In genomic region chr11:5995989-5996388, GRCm38 (mm10) we compare ENCODE assay signal across 9 mouse cellular contexts. TPM values are rescaled to one million over a fixed set of nuclear protein-coding genes. Genes with fewer than 3 reads are reported as not detected.
DNase-seq lines count a peak whose midpoint lies in the region; ATAC-seq and TF ChIP-seq lines count a peak whose summit lies in the region.
"Had no signal": no experiment of that assay in that cellular context is flagged by ENCODE, and none has a peak within 500 bp of the region (broad histone marks: within the 10 kb centered on the region; RNA-seq: fewer than 3 reads in every experiment).

No protein-coding gene starts in this region.

- TF ChIP-seq CTCF in CH12.LX (conservative IDR thresholded peaks at IDR 0.05 in 1 of 2, IDR thresholded peaks at IDR 0.05 in 1 of 2; ENCODE audit: low read depth in 2 of 2, low read length in 2 of 2): peak; percentile 90 to 99
- peak; percentile 88 for TF ChIP-seq CTCF in bone marrow macrophage, adult 2 months (IDR thresholded peaks at IDR 0.05; ENCODE audit: low read depth, low read length)

- WGBS in forebrain, embryonic 11.5 days: 18% methylated on average over 8 of the region's 8 CpGs

- H3K36me3 ChIP-seq in CH12.LX (replicated peaks in 1 of 2; ENCODE audit: control insufficient read depth in 1 of 2, insufficient read depth in 1 of 2, low read length in 1 of 2): peaks cover 0 to 2% of the 10 kb centered on the region in 2 experiments
- H3K36me3 ChIP-seq in forebrain, embryonic 11.5 days (ENCODE audit: control insufficient read depth, insufficient read depth, low read length): no peaks in the 10 kb centered on the region
- H3K36me3 ChIP-seq: heart, embryonic 13.5 days had no signal

- H3K27ac ChIP-seq in CH12.LX (ENCODE audit: insufficient read depth, low read depth): no peak overlapping the region
- no peak overlapping the region for H3K27ac ChIP-seq in bone marrow macrophage, adult 2 months (ENCODE audit: insufficient read depth, low read depth, low read length)
- no peak overlapping the region for H3K27ac ChIP-seq in forebrain, embryonic 11.5 days (ENCODE audit: low read depth, low read length)
- H3K27ac ChIP-seq: heart, embryonic 13.5 days had no signal

- in situ Hi-C loops in CH12.LX (cut with MboI; ENCODE audit: low pct_ligation_motif_present, low pct_unique_long_range_greater_than_20kb, low sequenced_read_pairs): loop anchor here (5.0 kb wide), 2 partner anchors 201 to 271 kb away; partner anchors contain the start of gene Ddx56

- no peak for TF ChIP-seq POLR2A in CH12.LX (IDR thresholded peaks at IDR 0.05; ENCODE audit: low read depth, low read length)
- no peak for TF ChIP-seq POLR2A in bone marrow macrophage, adult 2 months (IDR thresholded peaks at IDR 0.05; ENCODE audit: borderline replicate concordance, low read depth, low read length)

- H3K9me3 ChIP-seq in CH12.LX (replicated peaks; ENCODE audit: low read length): no peaks in the 10 kb centered on the region
- no peaks in the 10 kb centered on the region for H3K9me3 ChIP-seq in forebrain, embryonic 11.5 days (ENCODE audit: control insufficient read depth, low read length)
- H3K9me3 ChIP-seq: heart, embryonic 13.5 days had no signal

- no peak overlapping the region for H3K9ac ChIP-seq in CH12.LX (ENCODE audit: insufficient read depth, low read depth)
- H3K9ac ChIP-seq in forebrain, embryonic 11.5 days (ENCODE audit: low read length): no peak overlapping the region
- H3K9ac ChIP-seq: heart, embryonic 13.5 days had no signal

- TF ChIP-seq RAD21 in CH12.LX (IDR thresholded peaks at IDR 0.05; ENCODE audit: low read depth, low read length): peak; percentile 100

- dilution Hi-C loops in CH12.LX (cut with MboI; ENCODE audit: extremely low pct_ligation_motif_present, extremely low pct_unique_long_range_greater_than_20kb, low sequenced_read_pairs): no loop called here

- no peaks in the 10 kb centered on the region for H3K27me3 ChIP-seq in CH12.LX (replicated peaks)
- no peaks in the 10 kb centered on the region for H3K27me3 ChIP-seq in forebrain, embryonic 11.5 days (ENCODE audit: control insufficient read depth, insufficient read depth, low read length)

- no peak for TF ChIP-seq EP300 in CH12.LX (IDR thresholded peaks at IDR 0.05; ENCODE audit: low read length)

- peak; percentile 91 for DNase-seq in CH12.LX (ENCODE audit: extremely low read depth)
- peak; percentile 84 for DNase-seq in forebrain, embryonic 11.5 days (ENCODE audit: low spot score)
- DNase-seq in layer of hippocampus, adult 9-11 months: peak; percentile 75
- peak; percentile 84 for DNase-seq in lung, postnatal 25 days (ENCODE audit: low spot score)
- peak; percentile 65 for DNase-seq in retina, postnatal 7 days (ENCODE audit: low read depth, low spot score)
- peak; percentile 78 for DNase-seq in urinary bladder, adult 2 months (ENCODE audit: low spot score)

- H3K4me1 ChIP-seq in CH12.LX (ENCODE audit: control insufficient read depth in 1 of 2, insufficient read depth in 2 of 2): peaks cover 30 to 31% of the 10 kb centered on the region in 2 experiments
- H3K4me1 ChIP-seq in bone marrow macrophage, adult 2 months (ENCODE audit: control insufficient read depth, insufficient read depth, low read length): peaks cover 16% of the 10 kb centered on the region
- peaks cover 7% of the 10 kb centered on the region for H3K4me1 ChIP-seq in forebrain, embryonic 11.5 days (replicated peaks; ENCODE audit: control insufficient read depth, insufficient read depth, low read length)

- H3K79me2 ChIP-seq in CH12.LX (replicated peaks; ENCODE audit: control insufficient read depth, extremely low read depth, insufficient read depth, poor library complexity, severe bottlenecking): no peaks in the 10 kb centered on the region

- peak; percentile 70 for ATAC-seq in forebrain, embryonic 11.5 days (replicated peaks; ENCODE audit: low FRiP score)
- ATAC-seq in hematopoietic stem cell, adult 5-6 weeks (replicated peaks in 1 of 2; ENCODE audit: insufficient read depth in 1 of 2, low FRiP score in 2 of 2, low TSS enrichment in 1 of 2, low read depth in 1 of 2, poor library complexity in 2 of 2, severe bottlenecking in 2 of 2): peak; percentile 55 to 65

- H3K4me2 ChIP-seq in CH12.LX (ENCODE audit: insufficient read depth, low read depth, poor library complexity, severe bottlenecking): no peak overlapping the region
- H3K4me2 ChIP-seq in forebrain, embryonic 11.5 days (ENCODE audit: low read depth, low read length, severe bottlenecking): no peak overlapping the region
- H3K4me2 ChIP-seq: heart, embryonic 13.5 days had no signal

- no peak overlapping the region for H3K4me3 ChIP-seq in CH12.LX (replicated peaks in 1 of 3; ENCODE audit: low read depth in 2 of 3, low read length in 2 of 3, poor library complexity in 1 of 3)
- no peak overlapping the region for H3K4me3 ChIP-seq in bone marrow macrophage, adult 2 months (ENCODE audit: insufficient read depth, low read length)
- no peak overlapping the region for H3K4me3 ChIP-seq in forebrain, embryonic 11.5 days (ENCODE audit: low read depth, low read length)
- H3K4me3 ChIP-seq: heart, embryonic 13.5 days had no signal

TF ChIP-seq in CH12.LX, 34 proteins besides CTCF, POLR2A, EP300 and RAD21:
- peak; percentile 99 for TF ChIP-seq SMC3 (IDR thresholded peaks at IDR 0.05; ENCODE audit: low read depth, low read length)
- no peak for TF ChIP-seq UBTF (IDR thresholded peaks at IDR 0.05; ENCODE audit: low read depth, low read length)
- TF ChIP-seq NELFE (IDR thresholded peaks at IDR 0.05; ENCODE audit: low read depth, low read length): peak; percentile 26; the same call in 1 of the 2 replicates
- TF ChIP-seq ZC3H11A (IDR thresholded peaks at IDR 0.05; ENCODE audit: low read depth, low read length): peak; percentile 84
- no peak for TF ChIP-seq ZKSCAN1 (IDR thresholded peaks at IDR 0.05; ENCODE audit: borderline replicate concordance, low read depth, low read length)
- TF ChIP-seq TCF12 (IDR thresholded peaks at IDR 0.05; ENCODE audit: low read depth, low read length): 0 out of 2 replicates have a peak, but pooled peaks have one; percentile 27
- TF ChIP-seq MEF2A (IDR thresholded peaks at IDR 0.05; ENCODE audit: borderline replicate concordance, low read depth, low read length): peak; percentile 7; the same call in 1 of the 2 replicates
TF ChIP-seq in CH12.LX: peak in this region for 5.

RNA-seq across cellular contexts. Expression of gene Ykt6, which starts 40.5 kb away (rescaled TPM):
- total RNA-seq in CH12.LX (2012; rRNA removed) (79.8 and 103 TPM in 2 replicates), CH12.LX (2014; rRNA removed) (95.1 and 95.8 TPM in 2 replicates)
- 117 and 121 TPM in 2 replicates for polyA plus RNA-seq in CH12.LX (2012; ENCODE audit: insufficient read length, low read depth)
- 48.1 and 50.0 TPM in 2 replicates for polyA plus RNA-seq in bone marrow macrophage, adult 2 months (2012; ENCODE audit: insufficient read depth, insufficient read length, missing spikeins)
- polyA plus RNA-seq in forebrain, embryonic 11.5 days (2014; fragmentation: Nextera tagmentation; extraction: Ambion mirVana): 25.5 and 27.2 TPM in 2 replicates
- 34.5 and 39.9 TPM in 2 replicates for total RNA-seq in hematopoietic stem cell, adult 5-6 weeks (2017)
- polyA plus RNA-seq in urinary bladder, adult 2 months (2012; rRNA removed): 35.5 and 45.1 TPM in 2 replicates

RNA-seq across cellular contexts. Expression of gene Gck, which starts 46.1 kb away (rescaled TPM):
- 0.63 and 0.68 TPM in 2 replicates for total RNA-seq in CH12.LX (2012; rRNA removed)
- total RNA-seq in CH12.LX (2014; rRNA removed): 1.0 and 1.2 TPM in 2 replicates
- polyA plus RNA-seq in CH12.LX (2012; ENCODE audit: insufficient read length, low read depth): 1.4 and 2.3 TPM in 2 replicates
- not detected in 2 replicates for polyA plus RNA-seq in bone marrow macrophage, adult 2 months (2012; ENCODE audit: insufficient read depth, insufficient read length, missing spikeins)
- 1.8 and 4.5 TPM in 2 replicates for polyA plus RNA-seq in forebrain, embryonic 11.5 days (2014; fragmentation: Nextera tagmentation; extraction: Ambion mirVana)
- total RNA-seq in hematopoietic stem cell, adult 5-6 weeks (2017): not detected in 2 replicates
- 0.03 and 0.08 TPM in 2 replicates for polyA plus RNA-seq in urinary bladder, adult 2 months (2012; rRNA removed)
